32 mouse cellular contexts compared by ENCODE assay signal in genomic region chr16:89906909-89907308, GRCm38 (mm10).
A peak's percentile ranks its signal among the peaks of the same experiment; 100 is the strongest.
DNase-seq lines count a peak whose midpoint lies in the region; ATAC-seq and TF ChIP-seq lines count a peak whose summit lies in the region.
"Had no signal": no experiment of that assay in that cellular context is flagged by ENCODE, and none has a peak within 500 bp of the region (broad histone marks: within the 10 kb centered on the region; RNA-seq: fewer than 3 reads in every experiment).

No protein-coding gene starts in this region.

- no peak for TF ChIP-seq CTCF in lung, postnatal 0 days (IDR thresholded peaks at IDR 0.05)

- DNase-seq in CD4-positive, CD25-positive, alpha-beta regulatory T cell, adult 2 months (ENCODE audit: low read depth, low spot score): peak; percentile 18
- peak; percentile 45 for DNase-seq in lung, postnatal 0 days (ENCODE audit: low spot score)
- DNase-seq in lung, adult 18-20 months: no peak
- DNase-seq in adrenal gland, postnatal 10 days: peak; percentile 33
- peak; percentile 6 for DNase-seq in splenic B cell, adult 2 months (ENCODE audit: low read depth, low spot score)
- no peak for DNase-seq in cerebellum, adult 18-20 months
- DNase-seq: cerebellum, adult 11 months; cerebellum, postnatal 10 days; gastrocnemius, adult 2 months; gastrocnemius, postnatal 36 days; heart, adult 18-20 months; heart, postnatal 36 days; kidney, adult 8-10 months; kidney, postnatal 4 days; midbrain, embryonic 14.5 days; retina, postnatal 1 day; right cerebral cortex, postnatal 14 days; thymus, postnatal 25 days had no signal

- no peak overlapping the region for H3K27ac ChIP-seq in lung, postnatal 0 days (ENCODE audit: low read length)
- H3K27ac ChIP-seq: gastrocnemius, adult 2 months; hindbrain, embryonic 12.5 days; hindbrain, postnatal 0 days; kidney, postnatal 0 days; liver, embryonic 15.5 days; macrophage; neural tube, embryonic 15.5 days; stomach, embryonic 15.5 days had no signal

- TF ChIP-seq EP300 in lung, postnatal 0 days (IDR thresholded peaks at IDR 0.05): no peak

- no peak overlapping the region for H3K4me3 ChIP-seq in lung, postnatal 0 days (ENCODE audit: low read depth, low read length)
- H3K4me3 ChIP-seq: erythroblast, embryonic 14.5 days; gastrocnemius, adult 2 months; hindbrain, embryonic 12.5 days; liver, embryonic 15.5 days; neural tube, embryonic 15.5 days; stomach, embryonic 15.5 days had no signal

- no peaks in the 10 kb centered on the region for H3K9me3 ChIP-seq in lung, postnatal 0 days (ENCODE audit: low read length)
- H3K9me3 ChIP-seq: hindbrain, embryonic 12.5 days; liver, embryonic 15.5 days; neural tube, embryonic 15.5 days; stomach, embryonic 15.5 days had no signal

- no peak overlapping the region for H3K4me2 ChIP-seq in lung, postnatal 0 days (replicated peaks; ENCODE audit: low read depth, low read length)
- H3K4me2 ChIP-seq: heart, embryonic 11.5 days; hindbrain, embryonic 12.5 days; liver, embryonic 15.5 days; neural tube, embryonic 15.5 days; stomach, embryonic 15.5 days had no signal

- WGBS in lung, postnatal 0 days: 72% methylated on average over 7 of the region's 7 CpGs

- no peaks in the 10 kb centered on the region for H3K4me1 ChIP-seq in lung, postnatal 0 days (ENCODE audit: insufficient read depth, low read depth, low read length)
- H3K4me1 ChIP-seq: liver, embryonic 15.5 days had no signal

- ATAC-seq in CD4-positive, CD25-positive, alpha-beta regulatory T cell, adult 4 months: no peak
- peak; percentile 57; the same call in 1 of the 2 replicates for ATAC-seq in lung, postnatal 0 days
- no peak for ATAC-seq in erythroid progenitor cell, adult 5-6 weeks (replicated peaks; ENCODE audit: low FRiP score, poor library complexity, severe bottlenecking)
- ATAC-seq: forebrain, embryonic 14.5 days; hindbrain, postnatal 0 days; intestine, embryonic 16.5 days had no signal

- no peak overlapping the region for H3K9ac ChIP-seq in lung, postnatal 0 days (replicated peaks; ENCODE audit: low read depth)
- H3K9ac ChIP-seq: hindbrain, embryonic 12.5 days; liver, embryonic 15.5 days; neural tube, embryonic 15.5 days; stomach, embryonic 15.5 days had no signal

- 0 out of 2 replicates have a peak, but pooled peaks cover 6% of the 10 kb centered on the region for H3K27me3 ChIP-seq in lung, postnatal 0 days (replicated peaks; ENCODE audit: insufficient read depth, low read length)
- H3K27me3 ChIP-seq in splenic B cell, adult 2 months (ENCODE audit: control insufficient read depth, insufficient read depth, low read length, poor library complexity, severe bottlenecking): no peaks in the 10 kb centered on the region
- H3K27me3 ChIP-seq: CH12.LX; hindbrain, embryonic 12.5 days; liver, embryonic 15.5 days; neural tube, embryonic 15.5 days; stomach, embryonic 15.5 days had no signal

- no peaks in the 10 kb centered on the region for H3K36me3 ChIP-seq in lung, postnatal 0 days (ENCODE audit: insufficient read depth, low read length)
- no peaks in the 10 kb centered on the region for H3K36me3 ChIP-seq in splenic B cell, adult 2 months (ENCODE audit: control insufficient read depth, insufficient read depth, low read length, poor library complexity, severe bottlenecking)
- H3K36me3 ChIP-seq: hindbrain, embryonic 12.5 days; liver, embryonic 15.5 days; neural tube, embryonic 15.5 days; stomach, embryonic 15.5 days had no signal

Comparison
In these comparisons a context has a peak if more than half of its experiments do, and no peak if none do; other contexts are left out.
1. DNase-seq: peak in CD4-positive, CD25-positive, alpha-beta regulatory T cell, adult 2 months (single experiment), lung, postnatal 0 days (single experiment), adrenal gland, postnatal 10 days (single experiment) and splenic B cell, adult 2 months (single experiment); none in lung, adult 18-20 months (0 of 2) and cerebellum, adult 18-20 months (0 of 2).